Mouse (Mus musculus): ENCODE data around the gene Hist1h4i. TPM values are rescaled to one million over a fixed set of nuclear protein-coding genes. Genes with fewer than 3 reads are reported as not detected.
"Not testable (repeated sequence)": the region's sequence is repeated elsewhere in the genome, so short reads cannot be mapped to it uniquely, and the experiment has no call there.

The Hist1h4i gene
- total RNA-seq (2021) = 10 to 100 TPM; 58.2 to 75.2 TPM
- long read RNA-seq, experiment 1 = 0 reads
- long read RNA-seq, experiment 2, partial matches to known transcripts = 0 of 1 reads
- long read RNA-seq, experiment 2, other reads (novel, unspliced or antisense) = 0 of 1 reads

DNA sequence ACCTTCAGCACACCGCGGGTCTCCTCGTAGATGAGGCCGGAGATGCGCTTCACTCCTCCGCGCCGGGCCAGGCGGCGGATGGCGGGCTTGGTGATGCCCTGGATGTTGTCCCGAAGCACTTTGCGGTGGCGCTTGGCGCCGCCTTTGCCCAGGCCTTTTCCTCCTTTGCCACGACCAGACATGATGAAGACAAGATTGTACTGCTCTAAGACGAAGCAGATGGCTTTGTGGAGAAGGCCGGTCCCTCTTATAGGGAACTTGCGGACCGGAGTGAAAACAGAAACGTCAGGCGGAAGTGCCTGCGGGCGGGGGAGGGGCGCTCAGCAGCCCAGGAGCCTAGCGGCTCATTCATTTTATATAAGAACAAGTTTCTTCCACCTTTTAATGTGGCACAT lies at the start of gene Hist1h4i:
TSS of gene Hist1h4i (minus strand) at position 221 of the 395 bp plus-strand sequence.
- DNase-seq (ENCODE audit: extremely low spot score in 1 of 2, low spot score in 2 of 2) = peak; percentile 97 to 98
- intact Hi-C loops (cut with DNase I) = loop anchor here (1.0 to 10.0 kb wide), 7 partner anchors 286 to 1721 kb away; partner anchors contain the start of genes Hist1h1a, Hist1h1c, Hist1h1t and Hist1h2af
- H3K27ac ChIP-seq = peak within 1 kb of the TSS; percentile 85

DNA sequence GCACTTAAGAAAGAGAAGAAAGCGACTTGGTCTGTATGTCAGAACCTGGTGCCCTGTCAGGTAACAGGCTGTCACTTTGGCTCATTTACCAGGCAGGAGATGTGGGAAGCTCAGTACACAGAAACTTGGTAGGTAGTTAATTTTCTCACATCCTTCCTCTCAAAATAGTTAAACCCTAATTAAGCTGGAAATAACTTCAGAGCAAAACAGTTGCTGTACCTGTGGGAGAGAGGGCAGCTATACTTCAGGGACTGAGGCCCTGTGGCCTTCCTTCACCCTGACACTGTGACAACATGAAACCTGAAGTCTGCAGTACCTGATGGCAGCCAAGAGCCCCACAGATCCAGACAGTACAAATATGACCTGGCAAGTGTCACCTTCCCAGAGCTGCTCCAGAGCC lies 43.0 kb upstream of the Hist1h4i start, which contains the start of gene Vmn1r188:
TSS of gene Vmn1r188 (plus strand) at position 301 of the 400 bp plus-strand sequence.
- H3K27ac ChIP-seq; intact Hi-C loops (cut with DNase I): not testable (repeated sequence)

More for the DNA sequence above, at the start of gene Hist1h4i:
- peak within 1 kb of the TSS; percentile 57 for H3K4me3 ChIP-seq

DNA sequence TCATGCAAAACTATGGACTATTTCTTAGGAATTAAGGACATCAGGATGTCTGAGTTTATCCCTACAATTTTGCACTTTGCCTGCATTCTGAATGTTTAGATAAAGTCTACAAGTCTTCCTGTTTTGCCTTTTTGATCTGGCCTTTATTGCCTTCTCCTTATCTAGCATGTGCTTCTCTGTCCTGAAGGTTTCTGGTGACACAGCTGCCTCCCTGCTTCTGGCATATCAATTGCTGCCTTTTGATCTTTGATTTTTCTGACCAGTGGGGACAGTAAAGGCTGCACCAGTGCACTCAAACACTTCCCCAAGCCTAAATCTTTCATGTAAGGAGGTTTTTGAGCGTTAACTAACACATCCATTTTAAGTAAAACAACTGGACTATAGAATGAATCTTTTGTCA lies 22.3 kb upstream of the Hist1h4i start:
- Histone ChIP-seq H3K27ac (no peak overlapping the region), H3K4me3 (no peak overlapping the region)
- DNase-seq (ENCODE audit: extremely low spot score in 1 of 2, low spot score in 2 of 2) = no peak
- intact Hi-C loops (cut with DNase I) = no loop called here
- TF ChIP-seq CTCF (IDR thresholded peaks at IDR 0.05) = no peak

More for the DNA sequence above, 43.0 kb upstream of the Hist1h4i start, which contains the start of gene Vmn1r188:
- DNase-seq (ENCODE audit: extremely low spot score in 1 of 2, low spot score in 2 of 2); H3K4me3 ChIP-seq: not testable (repeated sequence)

DNA sequence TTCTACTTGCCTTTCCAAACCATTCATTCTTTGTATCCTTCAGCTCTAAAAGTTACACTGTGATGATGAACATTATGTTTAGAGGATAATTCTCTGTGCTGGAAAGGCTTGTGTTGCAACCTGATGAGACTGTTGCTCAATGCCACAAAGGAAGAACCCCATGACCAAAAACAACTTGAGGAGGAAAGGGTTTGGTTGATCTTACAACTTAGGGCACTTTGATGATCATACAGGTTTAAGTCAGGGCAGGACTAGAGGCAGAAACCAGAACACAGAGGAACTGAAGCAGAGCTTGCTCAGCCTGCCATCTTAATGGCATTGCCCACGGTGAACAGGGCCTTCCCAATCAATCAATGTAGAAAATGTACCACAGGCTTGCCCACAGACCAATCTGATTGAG lies 20.3 kb upstream of the Hist1h4i start:
- no peak overlapping the region for H3K27ac ChIP-seq
- no peak for TF ChIP-seq CTCF (IDR thresholded peaks at IDR 0.05)
- intact Hi-C loops (cut with DNase I) = no loop called here
- no peak for DNase-seq (ENCODE audit: extremely low spot score in 1 of 2, low spot score in 2 of 2)
- H3K4me3 ChIP-seq = no peak overlapping the region

DNA sequence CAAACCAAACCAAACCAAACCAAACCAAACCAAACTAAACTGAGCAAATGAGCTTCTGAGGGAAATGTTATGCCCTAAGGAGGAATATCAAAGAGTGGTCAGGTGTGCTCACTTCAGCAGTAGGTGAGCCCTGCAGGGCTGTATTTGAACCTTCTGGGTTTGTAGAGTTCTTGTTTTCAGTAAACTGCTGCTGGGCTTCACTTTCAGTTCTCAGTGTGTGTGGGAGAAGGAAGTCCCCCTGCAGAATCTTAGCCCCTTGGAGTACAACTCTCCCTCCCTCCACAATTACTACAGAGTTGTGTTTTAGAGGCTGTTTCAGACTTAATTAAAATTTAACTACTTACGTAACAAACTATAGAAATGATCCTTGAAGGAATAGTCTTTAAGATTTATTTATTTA lies 12.6 kb upstream of the Hist1h4i start:
- no peak for TF ChIP-seq CTCF (IDR thresholded peaks at IDR 0.05)
- H3K27ac ChIP-seq = no peak overlapping the region

DNA sequence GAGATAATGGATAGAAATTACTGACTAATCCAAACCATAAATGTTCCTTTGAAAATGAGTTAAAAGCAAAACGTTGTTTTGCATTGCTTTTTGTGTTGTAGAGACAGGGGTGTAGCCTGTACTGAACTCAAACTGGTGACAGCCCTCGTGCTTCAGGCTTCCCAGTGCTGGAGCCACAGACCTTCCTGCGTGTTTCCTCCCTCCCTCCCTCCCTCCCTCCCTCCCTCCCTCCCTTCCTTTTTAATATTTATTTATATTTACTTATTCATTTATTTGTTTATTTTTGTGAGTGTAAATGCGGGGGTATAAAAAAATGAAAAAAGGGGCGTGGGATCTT lies 10.3 kb upstream of the Hist1h4i start:
- intact Hi-C loops (cut with DNase I) = loop anchor here (5.0 kb wide), 2 partner anchors 339 to 1361 kb away; no protein-coding TSS in a partner anchor
- DNase-seq (ENCODE audit: extremely low spot score in 1 of 2, low spot score in 2 of 2) = no peak
- H3K27ac ChIP-seq = peak overlapping the region; percentile 74
- peak overlapping the region; percentile 73 for H3K4me3 ChIP-seq
- no peak for TF ChIP-seq CTCF (IDR thresholded peaks at IDR 0.05)

More for the DNA sequence above, 12.6 kb upstream of the Hist1h4i start:
- intact Hi-C loops (cut with DNase I) = loop anchor here (5.0 kb wide), 2 partner anchors 341 to 1359 kb away; no protein-coding TSS in a partner anchor
- no peak overlapping the region for H3K4me3 ChIP-seq
- DNase-seq (ENCODE audit: extremely low spot score in 1 of 2, low spot score in 2 of 2) = no peak

DNA sequence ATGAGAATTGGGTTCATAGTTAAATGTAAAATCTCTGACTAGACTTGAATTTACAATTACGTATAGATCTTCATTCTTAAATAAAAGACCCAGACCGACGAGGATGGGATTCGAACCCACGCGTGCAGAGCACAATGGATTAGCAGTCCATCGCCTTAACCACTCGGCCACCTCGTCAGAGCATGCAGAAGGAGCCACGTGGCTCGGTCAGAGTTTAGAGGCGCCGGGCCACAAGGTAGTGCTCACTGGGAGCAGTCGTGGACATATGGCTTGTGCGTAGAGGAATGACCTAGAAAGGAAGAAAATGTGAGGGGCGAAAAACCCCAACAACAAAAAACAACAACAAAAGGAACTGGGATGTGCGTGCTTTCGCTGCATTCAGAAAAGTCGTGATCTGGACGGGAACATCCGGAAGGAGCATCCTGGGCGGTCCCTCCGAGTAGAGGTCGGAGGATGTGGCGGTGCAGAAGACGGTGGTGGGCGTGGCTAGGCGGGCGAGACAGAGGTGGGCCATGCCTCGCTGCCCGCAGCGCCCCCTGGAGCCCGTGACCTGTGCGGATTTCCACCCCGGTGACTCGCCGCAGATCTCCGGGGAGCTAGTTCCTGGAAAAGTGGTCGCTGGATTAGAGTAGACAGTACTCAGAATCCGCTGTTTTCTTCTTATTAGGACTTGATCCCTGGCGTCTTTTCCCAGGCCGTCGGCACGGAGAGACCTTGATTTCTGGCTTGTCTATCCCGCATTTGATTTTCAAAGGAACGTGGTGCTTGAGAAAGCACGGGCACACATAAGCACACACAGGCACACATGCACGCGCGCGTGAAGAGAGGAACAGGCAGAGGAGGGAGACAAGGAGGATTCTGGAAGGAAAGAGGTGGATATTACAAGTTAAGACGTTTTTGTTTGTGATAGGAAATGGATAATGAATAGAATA lies 9.7 kb upstream of the Hist1h4i start:
- intact Hi-C loops (cut with DNase I) = loop anchor here (5.0 kb wide), 2 partner anchors 339 to 1361 kb away; no protein-coding TSS in a partner anchor
- H3K4me3 ChIP-seq = peak overlapping the region; percentile 73
- peak; percentile 59 for TF ChIP-seq CTCF (IDR thresholded peaks at IDR 0.05)
- peak; percentile 87 to 90 for DNase-seq (ENCODE audit: extremely low spot score in 1 of 2, low spot score in 2 of 2)
- peak overlapping the region; percentile 74 for H3K27ac ChIP-seq

DNA sequence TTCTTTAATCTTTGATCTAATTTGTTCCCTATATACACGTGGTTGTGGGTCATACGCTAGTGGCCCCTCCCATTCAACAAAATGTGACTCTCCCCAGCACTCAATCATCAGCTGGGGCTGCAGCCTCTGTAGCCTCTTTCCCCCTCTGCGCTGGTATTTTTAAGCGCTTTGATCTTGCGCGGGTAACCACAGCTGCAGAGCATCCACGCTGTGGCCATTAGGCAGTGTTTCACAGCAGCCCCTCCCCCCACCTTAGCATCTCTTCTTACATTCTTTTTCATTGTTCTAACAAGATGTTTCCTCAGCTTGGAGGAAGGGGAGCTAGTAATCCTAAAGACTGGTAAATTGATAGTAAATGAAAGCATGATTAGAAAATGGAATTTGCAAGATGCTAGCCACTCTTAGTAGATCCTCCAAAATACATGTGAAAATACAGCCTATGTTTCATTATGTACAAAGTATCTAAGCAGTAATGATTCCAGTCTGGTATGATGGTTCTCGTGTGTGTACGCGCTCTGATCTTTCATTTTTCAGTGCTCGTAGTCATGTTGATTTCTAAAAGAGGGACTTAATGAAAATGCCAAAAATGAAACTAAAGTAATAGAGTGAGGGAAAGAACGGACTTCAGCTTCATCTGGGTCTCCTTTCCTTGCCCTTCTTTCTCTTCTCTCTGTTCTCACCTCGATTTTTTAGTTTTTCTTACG lies 8.7 kb upstream of the Hist1h4i start:
- intact Hi-C loops (cut with DNase I) = loop anchor here (5.0 to 10.0 kb wide), 4 partner anchors 295 to 1362 kb away; partner anchors contain the start of genes Hist1h2ak, Hist1h2bn and Hist1h4k
- DNase-seq (ENCODE audit: extremely low spot score in 1 of 2, low spot score in 2 of 2) = no peak
- TF ChIP-seq CTCF (IDR thresholded peaks at IDR 0.05) = no peak

DNA sequence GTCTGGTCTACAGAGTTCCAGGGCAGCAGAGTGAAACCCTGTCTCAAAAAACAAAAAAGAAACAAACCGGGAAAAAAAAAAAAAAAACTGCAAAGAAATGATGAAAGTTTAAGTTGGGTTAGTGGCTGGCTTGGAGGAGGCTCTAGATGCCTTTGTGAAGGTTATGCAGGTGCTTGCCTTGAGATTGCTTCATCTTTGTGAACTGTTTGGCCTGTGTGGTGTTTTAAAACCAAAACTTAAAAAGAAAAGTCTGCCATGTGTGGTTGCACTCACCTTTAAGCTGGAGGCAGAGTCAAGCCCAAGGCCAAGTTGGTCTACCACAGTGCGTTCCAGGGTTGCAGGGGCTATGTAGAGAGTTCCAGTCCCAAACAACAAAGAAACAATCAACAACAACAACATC lies 7.9 kb upstream of the Hist1h4i start:
- Histone ChIP-seq H3K27ac (no peak overlapping the region), H3K4me3 (no peak overlapping the region)
- intact Hi-C loops (cut with DNase I) = loop anchor here (5.0 to 10.0 kb wide), 2 partner anchors 294 to 1223 kb away; partner anchors contain the start of genes Hist1h2ak, Hist1h2bn and Hist1h4k
- TF ChIP-seq CTCF (IDR thresholded peaks at IDR 0.05) = no peak
- no peak for DNase-seq (ENCODE audit: extremely low spot score in 1 of 2, low spot score in 2 of 2)

More for the DNA sequence above, 8.7 kb upstream of the Hist1h4i start:
- peak overlapping the region; percentile 74; the same call in 1 of the 2 replicates for H3K27ac ChIP-seq
- peak overlapping the region; percentile 73 for H3K4me3 ChIP-seq

DNA sequence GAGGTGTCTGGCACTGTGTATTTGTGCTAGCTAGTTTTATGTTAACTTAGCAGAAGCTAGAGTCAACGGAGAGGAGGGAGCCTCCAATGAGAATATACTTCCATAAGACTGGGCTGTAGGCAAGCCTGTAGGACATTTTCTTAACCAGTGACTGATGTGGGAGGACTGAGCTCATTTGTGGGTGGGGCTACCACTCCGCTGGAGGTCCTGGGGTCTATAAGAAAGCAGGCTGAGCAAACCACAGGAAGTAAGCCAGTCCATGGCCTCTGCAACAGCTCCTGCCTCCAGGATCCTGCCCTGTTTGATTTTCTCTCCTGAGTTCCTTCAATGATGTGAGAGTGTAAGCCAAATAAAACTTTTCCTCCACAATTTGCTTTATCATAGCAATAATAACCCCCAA lies 4.1 kb upstream of the Hist1h4i start:
- DNase-seq (ENCODE audit: extremely low spot score in 1 of 2, low spot score in 2 of 2) = no peak
- intact Hi-C loops (cut with DNase I) = loop anchor here (5.0 to 10.0 kb wide), 2 partner anchors 291 to 1227 kb away; partner anchors contain the start of genes Hist1h2ak, Hist1h2bn and Hist1h4k
- TF ChIP-seq CTCF (IDR thresholded peaks at IDR 0.05) = no peak
- Histone ChIP-seq H3K4me3 (no peak overlapping the region), H3K27ac (no peak overlapping the region)

Data from left cerebral cortex, adult 2 months (tissue).